Mouse (Mus musculus) left cerebral cortex, postnatal 4 days (tissue): ENCODE data around the gene Slc6a1. TPM values are rescaled to one million over a fixed set of nuclear protein-coding genes. Genes with fewer than 3 reads are reported as not detected.

Experiments
- DNase-seq: peaks from one replicate; pipeline ENCODE4 v3.0.0-alpha.2; 2022
- intact Hi-C: fragments of 180-260 bp; cut with DNase I; formaldehyde crosslinking; loops from one replicate; pipeline ENCODE4 v1.15.1; 2025
- total RNA-seq, 2 experiments: library from RNA; stranded (reverse); gene quantifications; 2 replicates each; pipeline ENCODE4 v1.2.3; 2021

The Slc6a1 gene
- 100 to 1,000 TPM; 190 to 242 TPM for total RNA-seq

GRCm38 (mm10) chr6:114282469-114283277 lies at the start of gene Slc6a1:
Slc6a1 (plus strand) TSS chr6:114282635.
- intact Hi-C loops = no loop called here
- DNase-seq = peak; percentile 79

GRCm38 (mm10) chr6:114238892-114239644 lies 43.4 kb upstream of the Slc6a1 start:
- no peak for DNase-seq
- intact Hi-C loops = no loop called here

- intact Hi-C loops = no loop called here
- peak; percentile 73 for DNase-seq
Measured at GRCm38 (mm10) chr6:114245665-114246064, 36.8 kb upstream of the Slc6a1 start.

GRCm38 (mm10) chr6:114250311-114250710 lies 32.1 kb upstream of the Slc6a1 start:
- intact Hi-C loops = no loop called here

GRCm38 (mm10) chr6:114254927-114255326 lies 27.5 kb upstream of the Slc6a1 start:
- no peak for DNase-seq
- intact Hi-C loops = no loop called here

More at GRCm38 (mm10) chr6:114250311-114250710, 32.1 kb upstream of the Slc6a1 start:
- peak; percentile 79 for DNase-seq

- intact Hi-C loops = no loop called here
- no peak for DNase-seq
Measured at GRCm38 (mm10) chr6:114257762-114258361, 24.6 kb upstream of the Slc6a1 start.

- no peak for DNase-seq
- intact Hi-C loops = no loop called here
Measured at GRCm38 (mm10) chr6:114258661-114259193, 23.7 kb upstream of the Slc6a1 start.

- DNase-seq = peak; percentile 81
- intact Hi-C loops = no loop called here
Measured at GRCm38 (mm10) chr6:114261609-114262008, 20.8 kb upstream of the Slc6a1 start.

- intact Hi-C loops = no loop called here
- DNase-seq = no peak
Measured at GRCm38 (mm10) chr6:114264010-114264409, 18.4 kb upstream of the Slc6a1 start.

- intact Hi-C loops = no loop called here
- DNase-seq = no peak
Measured at GRCm38 (mm10) chr6:114264426-114264825, 18.0 kb upstream of the Slc6a1 start.

- intact Hi-C loops = no loop called here
- DNase-seq = no peak
Measured at GRCm38 (mm10) chr6:114266273-114266672, 16.2 kb upstream of the Slc6a1 start.

- intact Hi-C loops = no loop called here
- no peak for DNase-seq
Measured at GRCm38 (mm10) chr6:114267979-114268378, 14.5 kb upstream of the Slc6a1 start.

- intact Hi-C loops = no loop called here
- no peak for DNase-seq
Measured at GRCm38 (mm10) chr6:114269589-114269988, 12.8 kb upstream of the Slc6a1 start.

GRCm38 (mm10) chr6:114270799-114271198 lies 11.6 kb upstream of the Slc6a1 start:
- peak; percentile 41 for DNase-seq
- intact Hi-C loops = no loop called here

GRCm38 (mm10) chr6:114272279-114272678 lies 10.2 kb upstream of the Slc6a1 start:
- intact Hi-C loops = no loop called here
- peak; percentile 93 for DNase-seq

- intact Hi-C loops = no loop called here
- no peak for DNase-seq
Measured at GRCm38 (mm10) chr6:114273997-114274728, 8.3 kb upstream of the Slc6a1 start.

- intact Hi-C loops = no loop called here
- DNase-seq = no peak
Measured at GRCm38 (mm10) chr6:114275800-114276199, 6.6 kb upstream of the Slc6a1 start.

GRCm38 (mm10) chr6:114283278-114283770 lies 889 bp downstream of the Slc6a1 start:
- intact Hi-C loops = no loop called here
- no peak for DNase-seq

- peak; percentile 48 for DNase-seq
Measured at GRCm38 (mm10) chr6:114283927-114284703, 1.7 kb downstream of the Slc6a1 start.

GRCm38 (mm10) chr6:114285424-114285823 lies 3.0 kb downstream of the Slc6a1 start:
- intact Hi-C loops = no loop called here
- no peak for DNase-seq

More at GRCm38 (mm10) chr6:114283927-114284703, 1.7 kb downstream of the Slc6a1 start:
- intact Hi-C loops = no loop called here
